Mouse (Mus musculus): Measurements from ENCODE around the gene Hdac7. TPM values are rescaled to one million over a fixed set of nuclear protein-coding genes. Genes with fewer than 3 reads are reported as not detected.
"Not testable (repeated sequence)": the region's sequence is repeated elsewhere in the genome, so short reads cannot be mapped to it uniquely, and the experiment has no call there.

The Hdac7 gene
- polyA plus RNA-seq, 1 experiment from 2014 or later = 29.9 TPM

DNA sequence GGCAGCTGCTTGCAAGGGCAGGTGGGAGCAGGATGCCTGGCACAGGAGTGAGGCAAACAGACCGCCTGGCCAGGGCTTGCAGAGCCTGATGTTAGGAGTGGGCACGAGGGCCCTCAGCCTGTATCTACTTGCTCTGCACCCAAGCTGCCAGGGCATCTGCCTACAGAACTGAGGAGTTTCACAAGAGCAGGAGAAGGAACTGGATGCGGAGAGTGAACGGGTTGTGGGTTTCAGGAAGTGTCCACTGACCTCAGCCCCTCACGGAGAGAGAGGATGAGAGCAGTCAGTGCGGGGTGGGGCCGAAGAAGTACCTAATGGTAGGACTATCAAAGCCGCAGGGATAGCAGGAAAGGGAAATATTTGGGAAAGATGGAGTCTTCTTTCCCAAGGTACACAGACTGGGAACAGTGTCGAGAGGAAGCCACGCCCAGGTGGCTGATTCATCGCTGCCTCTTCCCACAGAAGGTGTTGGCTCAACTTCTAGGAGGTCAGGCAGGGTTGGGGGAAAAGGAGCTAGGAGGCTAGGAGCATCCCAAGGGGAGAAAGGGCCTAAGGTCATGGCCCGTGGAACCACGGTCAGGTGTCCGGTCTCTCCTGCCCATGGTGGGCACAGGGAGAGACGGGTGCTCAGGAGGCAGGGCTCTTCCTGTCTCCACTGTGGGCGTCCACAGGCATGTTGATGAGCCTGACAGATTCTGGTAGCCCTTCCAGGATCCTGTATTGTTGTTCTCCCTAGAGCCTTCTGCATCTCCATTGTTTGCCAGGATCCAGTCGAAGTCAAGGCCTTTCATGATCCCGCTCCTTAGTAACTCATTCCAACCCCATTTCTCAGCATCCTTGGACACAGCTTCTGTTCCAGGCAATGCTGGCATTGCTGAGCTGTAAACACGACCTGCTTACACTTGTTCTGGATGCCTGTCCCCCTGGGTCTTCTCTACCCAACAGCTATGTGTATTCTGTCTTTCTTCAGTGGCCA lies 27.0 kb upstream of the Hdac7 start:
- Histone ChIP-seq H3K9ac (replicated peaks) (no peak overlapping the region), H3K4me1 (no peaks in the 10 kb centered on the region), H3K27me3 (no peaks in the 10 kb centered on the region; the same call in 1 of the 2 replicates), H3K4me3 (no peak overlapping the region), H3K27ac (replicated peaks) (no peak overlapping the region), H3K4me2 (replicated peaks) (no peak overlapping the region), H3K9me3 (no peaks in the 10 kb centered on the region), H3K36me3 (no peaks in the 10 kb centered on the region)
- 81% methylated on average over 19 of the region's 19 CpGs for WGBS
- ATAC-seq (ENCODE audit: low FRiP score, low read depth) = no peak

DNA sequence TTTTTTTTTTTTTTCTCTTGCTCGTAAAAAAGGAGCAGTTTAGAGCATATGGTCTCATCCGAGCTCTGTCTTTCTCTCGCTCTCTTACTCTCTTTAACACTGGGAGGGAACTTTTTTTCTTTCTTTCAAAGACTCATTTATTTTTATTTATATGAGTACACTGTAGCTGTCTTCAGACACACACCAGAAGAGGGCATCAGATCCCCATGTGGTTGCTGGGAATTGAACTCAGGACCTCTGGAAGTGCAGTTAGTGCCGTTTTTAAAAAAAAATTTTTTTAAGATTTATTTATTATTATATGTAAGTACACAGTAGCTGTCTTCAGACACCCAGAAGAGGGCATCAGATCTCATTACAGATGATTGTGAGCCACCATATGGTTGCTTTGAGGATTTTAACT lies 25.8 kb upstream of the Hdac7 start:
- 89% methylated on average over 4 of the region's 4 CpGs for WGBS
- not testable (repeated sequence) for H3K9ac ChIP-seq (replicated peaks); H3K4me2 ChIP-seq (replicated peaks); H3K4me1 ChIP-seq; H3K27ac ChIP-seq (replicated peaks); H3K4me3 ChIP-seq; ATAC-seq (ENCODE audit: low FRiP score, low read depth); H3K9me3 ChIP-seq; H3K27me3 ChIP-seq; H3K36me3 ChIP-seq

DNA sequence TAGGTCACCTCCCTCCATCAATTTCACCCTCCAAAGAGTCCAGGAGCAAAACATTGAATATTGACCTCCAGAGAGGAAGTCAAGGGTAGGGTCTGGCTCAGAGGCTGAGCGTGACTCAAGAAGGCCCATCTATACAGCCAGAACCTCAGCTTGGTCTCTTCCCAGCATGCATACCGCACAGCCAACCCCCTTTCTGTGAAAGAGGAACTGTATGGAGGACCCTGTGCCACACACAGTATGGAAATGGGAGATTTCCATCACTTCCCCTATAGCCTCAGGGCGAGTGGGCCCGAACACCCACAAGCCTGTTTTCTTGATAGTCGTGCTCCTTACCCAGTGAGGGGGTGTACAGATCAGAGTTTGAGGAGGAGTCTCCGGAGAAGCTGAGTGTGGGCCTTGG lies 24.7 kb upstream of the Hdac7 start:
- no peak overlapping the region for H3K4me2 ChIP-seq (replicated peaks)
- H3K4me1 ChIP-seq = no peaks in the 10 kb centered on the region
- ATAC-seq (ENCODE audit: low FRiP score, low read depth) = no peak
- no peaks in the 10 kb centered on the region for H3K27me3 ChIP-seq
- H3K9ac ChIP-seq (replicated peaks) = no peak overlapping the region
- H3K27ac ChIP-seq (replicated peaks) = no peak overlapping the region
- H3K9me3 ChIP-seq = no peaks in the 10 kb centered on the region
- 89% methylated on average over 6 of the region's 6 CpGs for WGBS
- H3K4me3 ChIP-seq = no peak overlapping the region
- no peaks in the 10 kb centered on the region for H3K36me3 ChIP-seq

DNA sequence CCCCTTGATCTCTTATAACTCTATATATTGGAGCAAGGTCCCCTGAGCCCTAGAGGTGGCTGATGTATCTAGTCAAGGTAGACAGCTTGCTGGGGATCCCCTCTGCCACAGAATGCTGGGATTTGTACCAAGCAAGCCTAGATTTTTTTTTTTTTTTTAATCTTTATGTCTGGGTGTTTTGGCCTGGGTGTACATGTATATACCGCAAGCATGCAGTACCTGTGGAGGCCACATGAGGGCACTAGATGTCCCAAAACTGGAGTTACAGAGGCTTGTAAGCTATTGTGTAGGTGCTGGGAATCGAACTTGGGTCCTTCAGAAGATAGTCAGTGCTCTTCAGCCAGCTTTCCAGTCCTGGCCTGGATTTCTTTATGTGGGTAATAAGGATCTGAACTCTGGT lies 21.7 kb upstream of the Hdac7 start:
- no peak overlapping the region for H3K4me3 ChIP-seq
- H3K36me3 ChIP-seq = no peaks in the 10 kb centered on the region
- no peak overlapping the region for H3K27ac ChIP-seq (replicated peaks)
- peaks cover 11% of the 10 kb centered on the region; the same call in 1 of the 2 replicates for H3K4me1 ChIP-seq
- no peak for ATAC-seq (ENCODE audit: low FRiP score, low read depth)
- no peaks in the 10 kb centered on the region for H3K27me3 ChIP-seq
- H3K9me3 ChIP-seq = no peaks in the 10 kb centered on the region
- no peak overlapping the region for H3K9ac ChIP-seq (replicated peaks)
- no peak overlapping the region for H3K4me2 ChIP-seq (replicated peaks)
- 91% methylated on average over 2 of the region's 2 CpGs for WGBS

DNA sequence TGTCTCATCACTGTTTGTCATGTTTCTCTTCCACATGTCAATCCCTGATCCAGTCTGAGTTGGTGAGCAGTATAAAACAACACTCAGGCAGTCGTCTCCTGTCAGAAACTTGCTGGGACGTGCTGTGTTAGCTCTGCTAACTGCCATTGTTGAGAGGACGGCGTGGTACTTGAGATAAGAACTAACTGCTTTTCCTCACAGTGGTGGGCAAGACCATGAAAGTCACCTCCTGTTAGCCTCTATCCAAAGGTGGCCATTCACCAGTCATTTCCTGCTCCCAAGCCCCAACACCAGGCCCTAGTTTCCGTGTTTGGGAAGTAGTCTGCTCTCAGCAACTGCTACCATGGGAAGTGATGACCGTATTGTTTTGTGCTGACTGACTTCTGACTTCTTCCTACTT lies 20.9 kb upstream of the Hdac7 start:
- H3K9me3 ChIP-seq = no peaks in the 10 kb centered on the region
- 76% methylated on average over 6 of the region's 6 CpGs for WGBS
- H3K27me3 ChIP-seq = no peaks in the 10 kb centered on the region
- no peaks in the 10 kb centered on the region for H3K36me3 ChIP-seq
- ATAC-seq (ENCODE audit: low FRiP score, low read depth) = no peak
- no peak overlapping the region for H3K27ac ChIP-seq (replicated peaks)
- peaks cover 11% of the 10 kb centered on the region; the same call in 1 of the 2 replicates for H3K4me1 ChIP-seq
- no peak overlapping the region for H3K4me2 ChIP-seq (replicated peaks)
- no peak overlapping the region for H3K9ac ChIP-seq (replicated peaks)
- no peak overlapping the region for H3K4me3 ChIP-seq

DNA sequence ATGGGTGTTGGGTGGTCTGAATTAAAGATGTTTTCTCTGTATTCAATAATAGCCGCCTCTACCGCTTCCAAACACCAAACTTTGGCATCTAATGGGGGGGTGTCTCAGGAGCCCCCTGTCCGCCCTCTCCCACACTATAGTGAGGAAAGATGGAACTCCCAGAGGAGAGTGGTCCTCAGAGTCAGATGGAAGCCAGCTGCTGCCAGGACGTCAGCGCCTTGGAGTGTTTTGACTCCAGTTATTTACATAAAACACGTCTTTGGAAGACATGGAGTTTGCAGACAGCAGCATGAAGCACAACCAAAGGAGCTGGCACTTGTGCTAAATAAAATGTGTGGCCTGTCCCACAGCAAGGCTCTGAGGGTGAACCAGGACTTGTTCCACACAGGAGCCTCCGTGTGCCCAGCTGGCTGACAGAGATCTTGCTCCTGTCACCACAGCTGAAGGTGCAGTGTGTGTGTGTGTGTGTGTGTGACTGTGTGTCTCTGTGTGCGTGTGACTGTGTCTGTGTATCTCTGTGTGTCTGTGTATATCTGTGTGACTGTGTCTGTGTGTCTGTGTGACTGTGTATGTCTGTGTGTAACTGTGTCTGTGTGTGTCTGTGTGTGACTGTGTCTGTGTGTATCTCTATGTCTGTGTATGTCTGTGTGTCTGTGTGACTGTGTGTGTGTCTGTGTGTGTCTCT lies 20.2 kb upstream of the Hdac7 start:
- H3K4me3 ChIP-seq = no peak overlapping the region
- H3K4me2 ChIP-seq (replicated peaks) = no peak overlapping the region
- 81% methylated on average over 8 of the region's 8 CpGs for WGBS
- peaks cover 11% of the 10 kb centered on the region; the same call in 1 of the 2 replicates for H3K4me1 ChIP-seq
- no peaks in the 10 kb centered on the region for H3K9me3 ChIP-seq
- H3K9ac ChIP-seq (replicated peaks) = no peak overlapping the region
- H3K27me3 ChIP-seq = no peaks in the 10 kb centered on the region
- ATAC-seq (ENCODE audit: low FRiP score, low read depth) = no peak
- H3K27ac ChIP-seq (replicated peaks) = no peak overlapping the region
- H3K36me3 ChIP-seq = no peaks in the 10 kb centered on the region

DNA sequence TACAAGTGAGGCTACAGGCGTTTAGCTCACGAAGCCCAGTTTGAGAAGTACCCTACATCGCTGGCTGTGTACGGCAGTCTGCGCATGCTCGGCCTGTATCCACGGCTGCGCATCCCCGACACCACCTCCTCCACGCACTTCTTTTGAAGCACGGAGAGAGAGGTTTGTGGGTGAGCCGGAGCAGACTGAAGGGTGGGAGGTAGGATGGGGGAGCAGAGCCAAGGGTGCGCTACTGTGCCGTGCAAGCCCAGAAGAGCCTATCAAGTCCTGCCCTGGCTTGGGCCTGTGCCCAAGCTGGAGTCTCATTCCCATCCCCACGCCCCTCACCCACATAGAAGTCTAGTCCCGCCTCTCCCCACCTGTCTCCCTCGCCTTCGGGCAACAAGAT lies 19.2 kb upstream of the Hdac7 start:
- WGBS = 77% methylated on average over 18 of the region's 18 CpGs
- no peak overlapping the region for H3K27ac ChIP-seq (replicated peaks)
- no peaks in the 10 kb centered on the region for H3K27me3 ChIP-seq
- H3K9ac ChIP-seq (replicated peaks) = no peak overlapping the region
- no peaks in the 10 kb centered on the region for H3K9me3 ChIP-seq
- H3K4me3 ChIP-seq = no peak overlapping the region
- no peaks in the 10 kb centered on the region for H3K36me3 ChIP-seq
- ATAC-seq (ENCODE audit: low FRiP score, low read depth) = no peak
- H3K4me1 ChIP-seq = peaks cover 11% of the 10 kb centered on the region; the same call in 1 of the 2 replicates
- no peak overlapping the region for H3K4me2 ChIP-seq (replicated peaks)

DNA sequence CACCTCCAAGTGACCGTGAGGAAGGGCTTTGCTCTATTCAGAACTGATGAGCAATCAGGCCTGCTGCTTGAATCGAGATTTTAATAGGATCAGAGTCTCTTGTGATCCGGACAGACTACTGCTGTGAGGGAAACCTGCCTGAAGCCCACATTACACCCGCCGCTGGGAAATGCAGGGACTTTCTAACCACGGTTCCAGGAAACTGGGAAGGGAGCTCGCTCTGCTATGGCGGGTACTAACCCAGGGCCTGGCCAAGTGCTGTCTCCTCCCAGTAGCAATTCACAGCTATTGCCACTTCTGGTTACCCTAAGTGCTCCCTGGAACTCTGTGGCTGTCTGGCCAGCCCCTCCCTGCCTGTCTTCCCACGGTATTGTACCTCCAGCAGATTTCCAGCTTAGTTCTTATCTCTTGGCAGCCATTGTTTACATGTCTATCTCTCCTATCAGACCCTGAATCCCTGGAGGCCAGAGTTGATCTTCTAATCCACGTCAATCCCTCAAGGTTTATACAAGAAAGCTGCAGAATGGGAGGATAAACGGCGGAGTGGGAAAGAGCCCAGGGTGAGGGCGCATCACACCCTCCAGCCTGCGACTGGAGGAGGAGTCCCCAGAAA lies 18.7 kb upstream of the Hdac7 start:
- ATAC-seq (ENCODE audit: low FRiP score, low read depth) = no peak
- Histone ChIP-seq H3K36me3 (no peaks in the 10 kb centered on the region), H3K4me3 (no peak overlapping the region), H3K27me3 (no peaks in the 10 kb centered on the region), H3K4me1 (peaks cover 11% of the 10 kb centered on the region; the same call in 1 of the 2 replicates), H3K9me3 (no peaks in the 10 kb centered on the region), H3K4me2 (replicated peaks) (no peak overlapping the region), H3K9ac (replicated peaks) (no peak overlapping the region), H3K27ac (replicated peaks) (peak overlapping the region; percentile 46; the same call in 1 of the 2 replicates)
- WGBS = 24% methylated on average over 14 of the region's 14 CpGs

DNA sequence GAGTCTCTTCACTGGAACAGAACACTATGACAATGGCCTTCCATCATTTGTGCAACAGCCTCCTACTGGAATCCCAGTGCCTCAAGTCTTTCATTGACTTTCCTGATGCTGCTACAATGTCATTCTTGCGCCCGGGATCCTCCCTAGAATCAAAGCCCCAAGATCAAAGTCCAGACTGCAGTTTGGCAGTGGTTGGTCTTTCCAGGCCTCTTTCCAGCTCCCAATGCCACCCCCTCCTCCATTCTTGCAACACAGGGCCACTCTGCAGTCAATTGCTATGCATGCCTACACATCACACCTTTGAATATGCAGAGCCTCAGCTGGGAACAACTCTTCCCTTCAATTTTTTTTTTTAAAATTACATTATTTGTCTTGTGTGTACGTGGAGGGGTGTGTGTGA lies 16.1 kb upstream of the Hdac7 start:
- Histone ChIP-seq H3K27me3 (no peaks in the 10 kb centered on the region), H3K4me3 (no peak overlapping the region), H3K27ac (replicated peaks) (no peak overlapping the region), H3K9ac (replicated peaks) (no peak overlapping the region), H3K4me2 (replicated peaks) (no peak overlapping the region), H3K4me1 (peaks cover 11% of the 10 kb centered on the region; the same call in 1 of the 2 replicates), H3K9me3 (no peaks in the 10 kb centered on the region), H3K36me3 (no peaks in the 10 kb centered on the region)
- ATAC-seq (ENCODE audit: low FRiP score, low read depth) = no peak
- 87% methylated on average over 3 of the region's 3 CpGs for WGBS

DNA sequence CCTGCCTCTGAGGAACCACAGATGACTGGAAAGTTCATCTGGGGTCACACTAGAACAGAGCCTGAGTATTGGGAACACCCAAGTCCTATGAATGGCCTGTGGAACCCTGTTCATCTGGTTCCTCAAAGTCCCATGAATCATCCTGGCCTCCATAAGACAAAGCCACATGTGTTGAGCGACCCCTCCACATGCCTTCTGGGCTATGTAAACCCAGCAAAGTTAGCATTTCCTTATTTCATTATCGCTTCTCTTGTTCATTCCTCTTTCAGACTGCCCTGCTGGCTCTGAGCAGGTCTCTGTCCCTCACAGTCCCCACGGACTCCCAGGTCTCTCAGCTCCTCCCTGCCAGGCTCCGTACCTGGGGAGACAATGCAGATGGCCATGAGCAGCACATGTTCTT lies 14.1 kb upstream of the Hdac7 start:
- Histone ChIP-seq H3K9ac (replicated peaks) (no peak overlapping the region), H3K27ac (replicated peaks) (no peak overlapping the region), H3K4me1 (peaks cover 9% of the 10 kb centered on the region; the same call in 1 of the 2 replicates), H3K27me3 (no peaks in the 10 kb centered on the region), H3K9me3 (no peaks in the 10 kb centered on the region), H3K4me3 (no peak overlapping the region), H3K36me3 (no peaks in the 10 kb centered on the region), H3K4me2 (replicated peaks) (no peak overlapping the region)
- ATAC-seq (ENCODE audit: low FRiP score, low read depth) = no peak
- WGBS = 83% methylated on average over 4 of the region's 4 CpGs

DNA sequence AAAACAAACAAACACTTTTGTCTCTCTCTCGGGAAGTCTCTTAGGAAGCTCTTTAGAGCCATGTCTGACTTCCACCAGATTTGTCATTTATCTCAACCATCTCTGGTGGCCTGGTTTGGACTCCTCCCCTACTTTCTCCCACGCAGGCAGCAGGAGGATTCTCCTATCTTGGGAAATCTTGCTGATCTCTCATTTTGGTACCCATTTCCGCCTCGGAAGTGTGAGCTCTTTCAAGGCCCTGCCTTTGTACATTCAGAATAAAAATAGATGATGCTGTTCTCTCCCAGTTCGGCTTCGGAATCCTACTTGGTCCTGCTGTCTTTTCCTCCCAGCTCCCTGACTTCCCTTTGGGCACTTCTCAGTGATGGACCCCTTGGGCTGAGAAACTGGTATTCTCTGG lies 10.2 kb upstream of the Hdac7 start:
- no peak overlapping the region for H3K4me2 ChIP-seq (replicated peaks)
- H3K4me1 ChIP-seq = no peaks in the 10 kb centered on the region
- H3K36me3 ChIP-seq = no peaks in the 10 kb centered on the region
- no peak for ATAC-seq (ENCODE audit: low FRiP score, low read depth)
- no peak overlapping the region for H3K4me3 ChIP-seq
- no peak overlapping the region for H3K9ac ChIP-seq (replicated peaks)
- 75% methylated on average over 6 of the region's 6 CpGs for WGBS
- H3K27ac ChIP-seq (replicated peaks) = no peak overlapping the region
- no peaks in the 10 kb centered on the region for H3K27me3 ChIP-seq
- no peaks in the 10 kb centered on the region for H3K9me3 ChIP-seq

DNA sequence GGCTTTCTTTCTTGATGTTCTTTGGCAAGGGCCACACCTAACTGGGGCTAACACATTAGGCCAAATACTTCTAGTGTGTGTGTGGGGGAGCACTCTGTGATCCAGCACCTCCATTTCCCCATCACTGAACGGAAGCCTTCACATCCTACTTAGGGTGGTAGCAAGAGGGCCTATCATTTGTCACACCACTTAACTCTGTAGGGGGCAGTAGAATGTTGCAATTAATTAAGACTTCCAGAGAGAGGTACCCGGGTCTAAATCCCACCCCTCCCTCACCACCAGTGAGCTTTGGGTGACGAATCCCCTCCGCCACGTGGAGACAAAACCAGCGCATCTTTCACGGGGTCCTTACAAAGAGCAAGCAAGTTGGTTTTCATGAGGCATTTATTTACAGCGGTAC lies 9.8 kb upstream of the Hdac7 start:
- H3K4me3 ChIP-seq = no peak overlapping the region
- H3K27me3 ChIP-seq = no peaks in the 10 kb centered on the region
- no peaks in the 10 kb centered on the region for H3K36me3 ChIP-seq
- no peak overlapping the region for H3K9ac ChIP-seq (replicated peaks)
- WGBS = 53% methylated on average over 8 of the region's 8 CpGs
- H3K9me3 ChIP-seq = no peaks in the 10 kb centered on the region
- H3K4me1 ChIP-seq = no peaks in the 10 kb centered on the region
- H3K4me2 ChIP-seq (replicated peaks) = no peak overlapping the region
- no peak overlapping the region for H3K27ac ChIP-seq (replicated peaks)
- ATAC-seq (ENCODE audit: low FRiP score, low read depth) = no peak

All from midbrain, embryonic 12.5 days (tissue).